Mouse (Mus musculus) monocyte, adult 5-6 weeks (primary cell): ENCODE results near the gene Hsfy2. TPM values are rescaled to one million over a fixed set of nuclear protein-coding genes. Genes with fewer than 3 reads are reported as not detected.

Source experiments
- ATAC-seq: fragments of 153-309, 156-312 bp; replicated peaks from 2 replicates; pipeline ENCODE4 v1.8.0; 2017; ENCODE audit warnings: mild to moderate bottlenecking; ENCODE audit not compliant: low TSS enrichment, insufficient number of reproducible peaks, severe bottlenecking, poor library complexity, low FRiP score
- total RNA-seq: library from RNA; stranded (forward); fragments of 200-1000, 200-491, 200-594 nt; gene quantifications from 3 replicates; pipeline ENCODE4 v1.2.3, GENCODE M21; 2017

The Hsfy2 gene
- not detected in 3 replicates for total RNA-seq

- ATAC-seq: no peak
Measured at GRCm38 (mm10) chr1:56637335-56637734, at the start of gene Hsfy2. Gene Hsfy2 (minus strand): TSS chr1:56637435.

- no peak for ATAC-seq
Measured at GRCm38 (mm10) chr1:56685053-56685557, 47.9 kb upstream of the Hsfy2 start.

- ATAC-seq: no peak
Measured at GRCm38 (mm10) chr1:56684512-56684911, 47.3 kb upstream of the Hsfy2 start.

GRCm38 (mm10) chr1:56681258-56681657 is 44.0 kb upstream of the Hsfy2 start:
- ATAC-seq: no peak

GRCm38 (mm10) chr1:56675253-56675652 is 38.0 kb upstream of the Hsfy2 start:
- no peak for ATAC-seq

- ATAC-seq: no peak
Measured at GRCm38 (mm10) chr1:56674601-56675000, 37.4 kb upstream of the Hsfy2 start.

- ATAC-seq: no peak
Measured at GRCm38 (mm10) chr1:56671241-56671945, 34.2 kb upstream of the Hsfy2 start.

- ATAC-seq: no peak
Measured at GRCm38 (mm10) chr1:56670509-56670908, 33.3 kb upstream of the Hsfy2 start.

- no peak for ATAC-seq
Measured at GRCm38 (mm10) chr1:56664606-56665005, 27.4 kb upstream of the Hsfy2 start.

GRCm38 (mm10) chr1:56626824-56627223 is 10.4 kb downstream of the Hsfy2 start:
- ATAC-seq: no peak

GRCm38 (mm10) chr1:56624304-56624703 is 12.9 kb downstream of the Hsfy2 start:
- no peak for ATAC-seq

GRCm38 (mm10) chr1:56612384-56612783 is 24.9 kb downstream of the Hsfy2 start:
- no peak for ATAC-seq
